Mouse (Mus musculus): ENCODE data around the gene Socs2.

GRCm38 (mm10) chr10:95367661-95368089 is 49.3 kb downstream of the Socs2 start:
- TF ChIP-seq POLR2A (IDR thresholded peaks at IDR 0.05; ENCODE audit: insufficient read depth, low read depth, low read length): no peak
- TF ChIP-seq CTCF (IDR thresholded peaks at IDR 0.05; ENCODE audit: insufficient read depth, low read depth, low read length): no peak
